Mouse (Mus musculus): ENCODE measurements around the gene Enah. TPM values are rescaled to one million over a fixed set of nuclear protein-coding genes. Genes with fewer than 3 reads are reported as not detected.

The Enah gene
- polyA plus RNA-seq, 1 experiment from 2014 or later: 42.4 TPM

DNA sequence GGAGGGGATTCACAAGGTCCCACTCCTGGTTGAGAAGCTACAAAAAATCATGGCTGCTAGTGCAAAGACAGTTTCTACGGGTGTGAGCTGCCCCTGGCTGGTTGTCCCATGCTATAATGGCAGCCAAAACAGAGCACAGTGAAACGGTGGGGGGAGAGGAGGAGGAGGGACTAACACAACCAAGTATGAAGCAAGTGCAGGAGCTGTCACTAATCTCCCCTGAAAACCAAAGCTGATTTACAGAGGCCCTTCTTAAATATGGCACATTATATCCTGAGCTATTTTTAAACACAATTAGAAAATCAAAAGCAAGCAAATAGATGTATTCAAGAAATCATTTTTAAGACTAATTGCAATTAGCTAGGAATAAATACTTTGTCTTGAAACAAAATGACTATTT is 32.6 kb downstream of the Enah start:
- H3K9ac ChIP-seq (ENCODE audit: low read length): no peak overlapping the region
- WGBS: 35% methylated on average over 2 of the region's 2 CpGs

DNA sequence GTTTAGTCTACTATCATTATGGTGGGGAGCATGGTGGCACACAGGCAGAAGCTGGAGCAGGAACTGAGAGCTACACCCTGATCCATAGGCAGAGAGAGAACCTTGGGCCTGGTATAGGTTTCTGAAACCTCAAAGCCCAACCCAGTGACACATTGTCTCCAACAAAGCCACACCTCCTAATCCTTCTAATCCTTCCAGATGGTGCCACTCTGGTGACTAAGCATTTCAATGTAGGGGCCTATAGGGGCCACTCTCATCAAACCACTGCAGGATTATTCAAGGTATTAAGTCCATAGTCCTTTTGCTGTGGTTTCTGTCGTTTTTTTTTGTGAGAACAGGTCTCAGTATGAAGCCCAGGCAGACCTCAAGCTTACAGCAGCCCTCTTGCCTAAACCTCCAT is 33.9 kb downstream of the Enah start:
- ATAC-seq (replicated peaks; ENCODE audit: low FRiP score) (no peak), DNase-seq (ENCODE audit: low spot score) (no peak)
- Histone ChIP-seq H3K4me1 (replicated peaks; ENCODE audit: control insufficient read depth, insufficient read depth, low read length) (no peaks in the 10 kb centered on the region), H3K27ac (ENCODE audit: low read depth, low read length) (no peak overlapping the region), H3K4me2 (ENCODE audit: low read depth, low read length, severe bottlenecking) (no peak overlapping the region), H3K27me3 (ENCODE audit: control insufficient read depth, insufficient read depth, low read length) (no peaks in the 10 kb centered on the region), H3K9ac (ENCODE audit: low read length) (no peak overlapping the region), H3K4me3 (ENCODE audit: low read depth, low read length) (no peak overlapping the region), H3K9me3 (ENCODE audit: control insufficient read depth, low read length) (no peaks in the 10 kb centered on the region), H3K36me3 (ENCODE audit: control insufficient read depth, insufficient read depth, low read length) (no peaks in the 10 kb centered on the region; the same call in 1 of the 2 replicates)
- 66% methylated on average over 1 of the region's 1 CpGs for WGBS

More for the DNA sequence above, 32.6 kb downstream of the Enah start:
- Histone ChIP-seq H3K27me3 (ENCODE audit: control insufficient read depth, insufficient read depth, low read length) (no peaks in the 10 kb centered on the region), H3K36me3 (ENCODE audit: control insufficient read depth, insufficient read depth, low read length) (no peaks in the 10 kb centered on the region; the same call in 1 of the 2 replicates), H3K27ac (ENCODE audit: low read depth, low read length) (no peak overlapping the region), H3K4me1 (replicated peaks; ENCODE audit: control insufficient read depth, insufficient read depth, low read length) (no peaks in the 10 kb centered on the region), H3K9me3 (ENCODE audit: control insufficient read depth, low read length) (no peaks in the 10 kb centered on the region), H3K4me3 (ENCODE audit: low read depth, low read length) (no peak overlapping the region), H3K4me2 (ENCODE audit: low read depth, low read length, severe bottlenecking) (no peak overlapping the region)
- DNase-seq (ENCODE audit: low spot score) (no peak), ATAC-seq (replicated peaks; ENCODE audit: low FRiP score) (no peak)

DNA sequence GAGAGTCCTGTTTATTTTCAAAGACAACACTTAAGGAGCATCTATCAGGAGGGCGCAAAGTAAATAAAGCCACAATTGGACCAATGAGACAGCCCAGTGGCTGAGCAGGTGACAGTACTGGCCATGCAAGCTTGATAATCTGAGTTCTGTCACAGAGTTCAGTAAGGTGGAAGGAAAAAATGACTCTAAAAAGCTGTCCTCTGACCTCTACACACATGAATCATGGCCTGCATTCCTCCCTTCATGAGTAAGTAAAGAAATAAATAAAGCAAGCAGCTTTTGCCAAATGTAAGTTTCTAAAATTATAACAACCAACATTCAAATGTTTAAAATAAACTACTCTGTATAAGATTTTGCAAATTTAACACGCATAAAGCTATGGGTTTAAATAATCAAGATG is 35.0 kb downstream of the Enah start:
- H3K27me3 ChIP-seq (ENCODE audit: control insufficient read depth, insufficient read depth, low read length): no peaks in the 10 kb centered on the region
- no peaks in the 10 kb centered on the region for H3K9me3 ChIP-seq (ENCODE audit: control insufficient read depth, low read length)
- H3K4me3 ChIP-seq (ENCODE audit: low read depth, low read length): no peak overlapping the region
- H3K27ac ChIP-seq (ENCODE audit: low read depth, low read length): no peak overlapping the region
- DNase-seq (ENCODE audit: low spot score): no peak
- no peaks in the 10 kb centered on the region; the same call in 1 of the 2 replicates for H3K36me3 ChIP-seq (ENCODE audit: control insufficient read depth, insufficient read depth, low read length)
- H3K9ac ChIP-seq (ENCODE audit: low read length): no peak overlapping the region
- WGBS: 96% methylated on average over 2 of the region's 2 CpGs
- no peaks in the 10 kb centered on the region for H3K4me1 ChIP-seq (replicated peaks; ENCODE audit: control insufficient read depth, insufficient read depth, low read length)
- H3K4me2 ChIP-seq (ENCODE audit: low read depth, low read length, severe bottlenecking): no peak overlapping the region
- no peak for ATAC-seq (replicated peaks; ENCODE audit: low FRiP score)

DNA sequence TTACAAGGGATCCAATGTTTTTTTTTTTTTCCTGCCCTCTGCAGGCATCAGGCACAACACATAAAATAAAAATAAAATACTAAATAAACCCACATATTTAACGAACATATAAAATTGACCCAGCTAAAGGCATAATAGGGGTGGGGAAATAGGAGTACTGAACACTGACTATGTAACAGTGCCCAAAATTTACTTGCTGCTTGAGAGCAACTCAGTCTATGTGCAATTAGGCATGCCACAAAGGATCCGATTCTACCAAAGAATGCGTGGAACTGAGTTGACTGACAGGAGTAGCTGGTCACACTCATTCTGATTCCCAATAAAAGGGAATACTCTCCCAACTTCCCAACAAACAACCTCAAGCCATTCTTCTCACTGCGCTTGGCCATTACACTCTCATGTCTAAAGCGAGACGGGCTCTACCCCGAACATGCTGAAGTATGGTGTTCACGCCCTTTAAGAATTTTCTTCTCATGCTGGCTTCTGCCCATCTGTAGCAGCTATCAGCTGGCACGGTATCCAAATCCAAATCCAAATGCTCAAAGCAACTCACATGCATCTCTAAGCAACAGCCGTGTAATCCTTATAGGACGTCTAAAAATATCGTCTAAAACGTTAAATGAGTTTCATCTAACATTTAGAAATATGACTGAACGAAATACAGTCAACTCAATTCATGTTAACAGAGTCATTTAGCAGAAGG is 39.6 kb downstream of the Enah start:
- no peaks in the 10 kb centered on the region for H3K4me1 ChIP-seq (replicated peaks; ENCODE audit: control insufficient read depth, insufficient read depth, low read length)
- H3K36me3 ChIP-seq (ENCODE audit: control insufficient read depth, insufficient read depth, low read length): no peaks in the 10 kb centered on the region; the same call in 1 of the 2 replicates
- H3K27ac ChIP-seq (ENCODE audit: low read depth, low read length): no peak overlapping the region
- no peak overlapping the region for H3K9ac ChIP-seq (ENCODE audit: low read length)
- ATAC-seq (replicated peaks; ENCODE audit: low FRiP score) (no peak), DNase-seq (ENCODE audit: low spot score) (no peak)
- no peaks in the 10 kb centered on the region for H3K27me3 ChIP-seq (ENCODE audit: control insufficient read depth, insufficient read depth, low read length)
- no peak overlapping the region for H3K4me2 ChIP-seq (ENCODE audit: low read depth, low read length, severe bottlenecking)
- H3K9me3 ChIP-seq (ENCODE audit: control insufficient read depth, low read length): no peaks in the 10 kb centered on the region
- H3K4me3 ChIP-seq (ENCODE audit: low read depth, low read length): no peak overlapping the region
- 93% methylated on average over 14 of the region's 14 CpGs for WGBS

DNA sequence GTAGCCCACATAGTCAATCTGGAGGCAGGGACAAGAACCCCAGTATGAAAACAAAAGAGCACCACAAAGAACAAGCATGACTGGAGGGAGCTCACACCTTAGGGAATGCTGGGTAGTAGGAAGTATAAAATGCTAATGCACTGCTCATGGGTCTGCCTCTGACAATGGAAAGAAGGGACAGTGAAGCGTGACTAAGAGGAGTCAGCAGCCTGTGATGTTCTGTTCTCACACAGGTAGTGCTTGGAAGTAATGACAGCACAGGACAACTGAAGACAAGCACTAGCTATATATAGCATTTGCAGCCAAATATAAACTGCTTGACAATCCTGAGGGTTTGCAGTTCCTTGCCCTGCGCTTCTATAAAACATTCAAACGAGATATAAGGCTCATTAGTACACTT is 44.3 kb downstream of the Enah start:
- Histone ChIP-seq H3K9ac (ENCODE audit: low read length) (no peak overlapping the region), H3K9me3 (ENCODE audit: control insufficient read depth, low read length) (no peaks in the 10 kb centered on the region), H3K4me3 (ENCODE audit: low read depth, low read length) (no peak overlapping the region), H3K27me3 (ENCODE audit: control insufficient read depth, insufficient read depth, low read length) (no peaks in the 10 kb centered on the region), H3K36me3 (ENCODE audit: control insufficient read depth, insufficient read depth, low read length) (no peaks in the 10 kb centered on the region; the same call in 1 of the 2 replicates), H3K4me1 (replicated peaks; ENCODE audit: control insufficient read depth, insufficient read depth, low read length) (0 out of 2 replicates have a peak, but pooled peaks cover 2% of the 10 kb centered on the region), H3K4me2 (ENCODE audit: low read depth, low read length, severe bottlenecking) (no peak overlapping the region), H3K27ac (ENCODE audit: low read depth, low read length) (no peak overlapping the region)
- no peak for ATAC-seq (replicated peaks; ENCODE audit: low FRiP score)
- 86% methylated on average over 3 of the region's 3 CpGs for WGBS
- DNase-seq (ENCODE audit: low spot score): no peak

DNA sequence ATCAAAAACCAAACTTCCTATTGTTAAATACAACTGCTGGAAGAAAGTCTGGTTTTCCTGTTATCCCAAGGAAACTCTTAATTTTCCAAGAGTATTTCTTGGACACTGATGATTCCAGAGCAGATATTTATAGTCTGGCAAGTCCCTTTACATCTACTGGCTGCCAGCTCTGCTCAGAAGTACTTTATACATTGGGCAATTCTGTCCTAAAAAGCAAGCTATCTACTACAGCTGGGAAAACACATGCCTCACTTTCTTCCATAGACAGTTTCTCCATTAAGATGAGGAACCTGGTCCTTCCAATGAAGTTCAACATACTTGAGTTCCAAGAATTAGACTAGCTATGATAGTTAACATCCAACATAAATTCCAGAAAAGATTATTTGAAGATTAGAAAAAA is 44.9 kb downstream of the Enah start:
- ATAC-seq (replicated peaks; ENCODE audit: low FRiP score) (no peak), DNase-seq (ENCODE audit: low spot score) (no peak)
- H3K27me3 ChIP-seq (ENCODE audit: control insufficient read depth, insufficient read depth, low read length): no peaks in the 10 kb centered on the region
- no peaks in the 10 kb centered on the region for H3K9me3 ChIP-seq (ENCODE audit: control insufficient read depth, low read length)
- H3K9ac ChIP-seq (ENCODE audit: low read length): no peak overlapping the region
- H3K27ac ChIP-seq (ENCODE audit: low read depth, low read length): no peak overlapping the region
- no peak overlapping the region for H3K4me2 ChIP-seq (ENCODE audit: low read depth, low read length, severe bottlenecking)
- H3K4me1 ChIP-seq (replicated peaks; ENCODE audit: control insufficient read depth, insufficient read depth, low read length): 0 out of 2 replicates have a peak, but pooled peaks cover 2% of the 10 kb centered on the region
- no peak overlapping the region for H3K4me3 ChIP-seq (ENCODE audit: low read depth, low read length)
- H3K36me3 ChIP-seq (ENCODE audit: control insufficient read depth, insufficient read depth, low read length): no peaks in the 10 kb centered on the region; the same call in 1 of the 2 replicates

DNA sequence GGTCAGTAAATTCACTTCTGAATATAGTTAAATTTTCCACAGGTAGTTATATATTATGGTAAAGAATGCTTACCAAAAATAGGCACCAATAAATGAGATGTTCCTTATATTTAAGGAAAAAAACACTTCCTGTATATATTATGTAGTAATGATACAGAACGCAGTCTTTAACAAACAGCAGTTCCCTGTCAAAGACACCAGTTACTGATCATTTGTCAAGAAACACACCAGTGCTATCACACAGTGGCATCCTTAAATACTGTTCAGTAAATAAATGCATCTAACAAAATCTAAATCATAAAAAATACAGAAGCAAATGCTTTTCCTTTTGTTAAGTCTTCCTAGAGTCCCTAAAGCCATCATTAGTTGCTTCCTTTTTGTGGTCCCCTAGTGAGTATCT is 54.5 kb downstream of the Enah start:
- Histone ChIP-seq H3K27ac (ENCODE audit: low read depth, low read length) (no peak overlapping the region), H3K4me3 (ENCODE audit: low read depth, low read length) (no peak overlapping the region), H3K4me1 (replicated peaks; ENCODE audit: control insufficient read depth, insufficient read depth, low read length) (no peaks in the 10 kb centered on the region), H3K4me2 (ENCODE audit: low read depth, low read length, severe bottlenecking) (no peak overlapping the region), H3K36me3 (ENCODE audit: control insufficient read depth, insufficient read depth, low read length) (no peaks in the 10 kb centered on the region; the same call in 1 of the 2 replicates), H3K9ac (ENCODE audit: low read length) (no peak overlapping the region), H3K27me3 (ENCODE audit: control insufficient read depth, insufficient read depth, low read length) (no peaks in the 10 kb centered on the region), H3K9me3 (ENCODE audit: control insufficient read depth, low read length) (no peaks in the 10 kb centered on the region)
- DNase-seq (ENCODE audit: low spot score) (no peak), ATAC-seq (replicated peaks; ENCODE audit: low FRiP score) (no peak)
- 100% methylated on average over 1 of the region's 1 CpGs for WGBS

DNA sequence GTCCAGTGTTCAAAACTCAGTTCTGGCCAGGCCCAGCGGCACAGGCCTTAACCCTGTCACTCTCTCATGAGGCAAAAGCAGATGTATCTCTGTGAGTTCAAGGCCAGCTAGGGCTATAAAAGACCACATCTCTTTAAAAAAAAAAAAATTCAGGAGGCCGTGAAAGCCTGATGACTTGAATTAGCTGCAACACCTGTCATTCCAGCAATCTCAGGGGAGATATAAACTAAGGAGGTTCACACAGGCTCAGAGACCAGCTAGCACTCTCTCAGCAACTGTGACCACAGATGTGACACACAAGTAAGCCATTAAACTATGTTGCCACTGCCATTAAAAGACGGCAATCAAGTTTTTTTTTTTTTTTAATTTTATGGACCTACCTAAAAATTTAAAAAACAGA is 56.0 kb downstream of the Enah start:
- no peak for ATAC-seq (replicated peaks; ENCODE audit: low FRiP score)
- Histone ChIP-seq H3K27me3 (ENCODE audit: control insufficient read depth, insufficient read depth, low read length) (no peaks in the 10 kb centered on the region), H3K4me1 (replicated peaks; ENCODE audit: control insufficient read depth, insufficient read depth, low read length) (no peaks in the 10 kb centered on the region), H3K36me3 (ENCODE audit: control insufficient read depth, insufficient read depth, low read length) (peaks cover 2% of the 10 kb centered on the region; the same call in 1 of the 2 replicates), H3K4me3 (ENCODE audit: low read depth, low read length) (no peak overlapping the region), H3K4me2 (ENCODE audit: low read depth, low read length, severe bottlenecking) (no peak overlapping the region), H3K9ac (ENCODE audit: low read length) (no peak overlapping the region), H3K9me3 (ENCODE audit: control insufficient read depth, low read length) (no peaks in the 10 kb centered on the region), H3K27ac (ENCODE audit: low read depth, low read length) (no peak overlapping the region)
- 86% methylated on average over 3 of the region's 3 CpGs for WGBS
- DNase-seq (ENCODE audit: low spot score): no peak

DNA sequence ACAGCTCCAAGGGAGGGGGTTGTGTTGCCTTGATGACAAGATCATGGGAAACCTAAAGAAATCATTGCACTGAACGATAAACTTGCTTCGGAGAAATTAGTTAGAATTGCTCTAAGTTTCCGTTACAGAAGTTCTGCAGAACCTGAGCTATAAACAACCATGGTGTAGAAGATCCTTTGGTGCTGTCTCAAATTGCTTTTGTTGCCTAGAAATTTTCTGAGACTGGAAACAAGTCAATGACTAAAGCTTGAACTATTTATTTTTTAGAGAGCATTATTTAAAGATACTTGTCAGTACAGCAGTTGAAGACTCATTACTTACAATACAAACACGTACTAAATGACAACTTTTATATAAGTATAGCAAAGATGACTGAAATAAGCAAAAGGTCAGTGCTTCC is 56.4 kb downstream of the Enah start:
- H3K4me3 ChIP-seq (ENCODE audit: low read depth, low read length): no peak overlapping the region
- no peaks in the 10 kb centered on the region for H3K4me1 ChIP-seq (replicated peaks; ENCODE audit: control insufficient read depth, insufficient read depth, low read length)
- DNase-seq (ENCODE audit: low spot score) (no peak), ATAC-seq (replicated peaks; ENCODE audit: low FRiP score) (no peak)
- H3K27me3 ChIP-seq (ENCODE audit: control insufficient read depth, insufficient read depth, low read length): no peaks in the 10 kb centered on the region
- WGBS: 95% methylated on average over 4 of the region's 4 CpGs
- H3K9me3 ChIP-seq (ENCODE audit: control insufficient read depth, low read length): no peaks in the 10 kb centered on the region
- H3K9ac ChIP-seq (ENCODE audit: low read length): no peak overlapping the region
- no peak overlapping the region for H3K4me2 ChIP-seq (ENCODE audit: low read depth, low read length, severe bottlenecking)
- no peak overlapping the region for H3K27ac ChIP-seq (ENCODE audit: low read depth, low read length)
- peaks cover 2% of the 10 kb centered on the region; the same call in 1 of the 2 replicates for H3K36me3 ChIP-seq (ENCODE audit: control insufficient read depth, insufficient read depth, low read length)
